Mouse (Mus musculus): Measurements from ENCODE around the gene Vmn1r217.
"Not testable (repeated sequence)": the region's sequence is repeated elsewhere in the genome, so short reads cannot be mapped to it uniquely, and the experiment has no call there.

Gene Vmn1r217

GRCm38 (mm10) chr13:23118126-23118525 is at the start of gene Vmn1r217:
Vmn1r217 (minus strand) TSS chr13:23118226.
- not testable (repeated sequence) for DNase-seq

DNA sequence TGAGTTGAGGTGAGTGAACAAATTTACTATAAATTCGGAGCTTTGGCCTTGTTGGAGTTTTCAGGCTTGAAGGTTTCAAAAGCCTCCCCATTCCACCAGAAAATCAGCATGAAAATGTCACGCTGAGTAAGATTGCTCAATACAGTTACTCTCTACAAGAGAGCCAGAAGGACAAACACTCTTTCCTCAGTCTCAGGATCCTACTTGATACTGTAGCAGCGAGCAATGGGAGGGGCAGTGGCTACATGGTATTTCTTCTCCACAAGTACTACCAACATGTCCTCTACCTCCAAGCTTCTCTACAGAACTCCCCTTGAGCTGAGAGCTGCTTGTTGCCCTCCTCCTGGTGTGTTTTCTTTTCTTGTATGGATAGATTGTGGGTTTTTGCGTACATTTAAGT is 48.4 kb upstream of the Vmn1r217 start:
- not testable (repeated sequence) for DNase-seq

GRCm38 (mm10) chr13:23159012-23159411 is 41.0 kb upstream of the Vmn1r217 start, which contains the start of gene Vmn1r219:
Vmn1r219 (plus strand) TSS chr13:23159312.
- no peak for DNase-seq

DNA sequence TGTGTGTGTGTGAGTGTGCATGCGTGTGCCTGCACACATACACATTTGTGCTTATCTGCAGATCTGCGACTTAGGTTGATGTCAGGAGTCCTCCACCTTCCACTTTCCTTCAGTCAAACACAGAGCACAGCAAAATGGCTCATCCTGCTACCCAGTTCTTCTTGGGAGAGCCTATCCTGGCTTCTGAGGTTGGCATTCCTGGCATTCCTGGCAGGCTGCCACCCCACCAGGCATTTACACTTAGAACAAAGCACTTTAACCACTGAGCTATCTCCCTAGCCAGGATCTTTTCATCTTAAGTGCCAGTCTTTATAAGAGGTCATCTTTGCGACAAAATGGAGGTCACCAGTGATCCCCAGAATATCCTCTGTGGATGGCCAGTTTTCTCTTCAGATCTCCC is 39.8 kb upstream of the Vmn1r217 start:
- no peak for DNase-seq

GRCm38 (mm10) chr13:23138880-23139279 is 20.9 kb upstream of the Vmn1r217 start:
- no peak for DNase-seq

GRCm38 (mm10) chr13:23133501-23133900 is 15.5 kb upstream of the Vmn1r217 start:
- DNase-seq: no peak

GRCm38 (mm10) chr13:23133099-23133498 is 15.1 kb upstream of the Vmn1r217 start, which contains the start of gene Vmn1r218:
Vmn1r218 (plus strand) TSS chr13:23133155.
- DNase-seq: no peak

GRCm38 (mm10) chr13:23120611-23121010 is 2.6 kb upstream of the Vmn1r217 start:
- no peak for DNase-seq

- no peak for DNase-seq
These were observed 23.6 kb downstream of the Vmn1r217 start for GRCm38 (mm10) chr13:23094386-23094785.

GRCm38 (mm10) chr13:23069312-23069711 is 48.7 kb downstream of the Vmn1r217 start:
- no peak for DNase-seq

GRCm38 (mm10) chr13:23067725-23068124 is 50.3 kb downstream of the Vmn1r217 start, which contains the start of gene Vmn1r215:
Vmn1r215 (plus strand) TSS chr13:23068025.
- no peak for DNase-seq

- DNase-seq: no peak
These were observed 60.2 kb downstream of the Vmn1r217 start for GRCm38 (mm10) chr13:23057778-23058177.
